Mouse (Mus musculus) kidney, embryonic 14.5 days (tissue): ENCODE results near the gene Fgd6. TPM values are rescaled to one million over a fixed set of nuclear protein-coding genes. Genes with fewer than 3 reads are reported as not detected.

Source experiments
- ATAC-seq: fragments of 200-750 bp; cut with Nextera tagmentation; 2 replicates; pipeline ENCODE4 v1.8.0; 2017; ENCODE audit warnings: moderate number of reproducible peaks, mild to moderate bottlenecking, moderate TSS enrichment, moderate library complexity; ENCODE audit not compliant: low FRiP score, low TSS enrichment
- H3K27ac ChIP-seq: fragments of 300-500 bp; sonication (generic); 2 replicates; pipeline ENCODE4 v1.5.1; 2014; ENCODE audit warnings: low read depth, mild to moderate bottlenecking, low read length, moderate library complexity, mixed read lengths
- H3K27me3 ChIP-seq: fragments of 300-500 bp; sonication (generic); 2 replicates; pipeline ENCODE4 v1.6.1; 2014; ENCODE audit warnings: mild to moderate bottlenecking, low read length; ENCODE audit not compliant: control insufficient read depth, insufficient read depth
- H3K36me3 ChIP-seq: fragments of 300-500 bp; sonication (generic); 2 replicates; pipeline ENCODE4 v1.6.1; 2014; ENCODE audit warnings: low read length, mixed read lengths; ENCODE audit not compliant: control insufficient read depth, insufficient read depth
- H3K4me1 ChIP-seq: fragments of 300-500 bp; sonication (generic); 2 replicates; pipeline ENCODE4 v1.6.1; 2014; ENCODE audit warnings: low read length, mixed read lengths; ENCODE audit not compliant: control insufficient read depth, insufficient read depth
- H3K4me2 ChIP-seq: fragments of 300-500 bp; sonication (generic); replicated peaks from 2 replicates; pipeline ENCODE4 v1.6.1; 2014; ENCODE audit warnings: low read depth, mild to moderate bottlenecking, low read length
- H3K4me3 ChIP-seq: fragments of 300-500 bp; sonication (generic); 2 replicates; pipeline ENCODE4 v1.5.1; 2014; ENCODE audit warnings: mild to moderate bottlenecking, low read length
- H3K9ac ChIP-seq: fragments of 300-500 bp; sonication (generic); 2 replicates; pipeline ENCODE4 v1.6.1; 2014; ENCODE audit warnings: low read depth, mild to moderate bottlenecking, low read length, moderate library complexity
- H3K9me3 ChIP-seq: fragments of 300-500 bp; sonication (generic); 2 replicates; pipeline ENCODE4 v1.6.1; 2016; ENCODE audit warnings: low read length; ENCODE audit not compliant: control insufficient read depth
- WGBS: fragments of 180-500 bp; shearing (Covaris S2); extraction: QIAGEN DNeasy Blood & Tissue Kit; methylation state at CpG from one replicate; pipeline ENCODE4 v1.1.7; 2014; 5-methylcytosine and 5-hydroxymethylcytosine counted together
- polyA plus RNA-seq: library from polyadenylated mRNA; unstranded; fragments of >200 nt; fragmentation: Nextera tagmentation; extraction: Ambion mirVana; gene quantifications from 2 replicates; pipeline ENCODE4 v1.2.1, GENCODE M21; 2014

The Fgd6 gene
- polyA plus RNA-seq, 1 experiment from 2014 or later: 4.3 TPM

- WGBS: 88% methylated on average over 8 of the region's 8 CpGs
- H3K36me3 ChIP-seq: no peaks in the 10 kb centered on the region
- H3K4me1 ChIP-seq: no peaks in the 10 kb centered on the region
- no peak overlapping the region for H3K27ac ChIP-seq
- no peak overlapping the region for H3K4me2 ChIP-seq
- no peak for ATAC-seq
- H3K9ac ChIP-seq: no peak overlapping the region
- H3K27me3 ChIP-seq: no peaks in the 10 kb centered on the region
- no peak overlapping the region for H3K4me3 ChIP-seq
- no peaks in the 10 kb centered on the region for H3K9me3 ChIP-seq
Observed at GRCm38 (mm10) chr10:94133081-94133480, 97.3 kb downstream of the Fgd6 start.

GRCm38 (mm10) chr10:94133674-94134073 lies 97.9 kb downstream of the Fgd6 start:
- WGBS: 89% methylated on average over 7 of the region's 7 CpGs
- no peaks in the 10 kb centered on the region for H3K4me1 ChIP-seq
- no peak overlapping the region; the same call in 1 of the 2 replicates for H3K9ac ChIP-seq
- H3K27me3 ChIP-seq: no peaks in the 10 kb centered on the region
- ATAC-seq: no peak
- H3K36me3 ChIP-seq: no peaks in the 10 kb centered on the region
- H3K4me2 ChIP-seq: no peak overlapping the region
- H3K27ac ChIP-seq: no peak overlapping the region
- no peak overlapping the region for H3K4me3 ChIP-seq
- no peaks in the 10 kb centered on the region for H3K9me3 ChIP-seq

DNA sequence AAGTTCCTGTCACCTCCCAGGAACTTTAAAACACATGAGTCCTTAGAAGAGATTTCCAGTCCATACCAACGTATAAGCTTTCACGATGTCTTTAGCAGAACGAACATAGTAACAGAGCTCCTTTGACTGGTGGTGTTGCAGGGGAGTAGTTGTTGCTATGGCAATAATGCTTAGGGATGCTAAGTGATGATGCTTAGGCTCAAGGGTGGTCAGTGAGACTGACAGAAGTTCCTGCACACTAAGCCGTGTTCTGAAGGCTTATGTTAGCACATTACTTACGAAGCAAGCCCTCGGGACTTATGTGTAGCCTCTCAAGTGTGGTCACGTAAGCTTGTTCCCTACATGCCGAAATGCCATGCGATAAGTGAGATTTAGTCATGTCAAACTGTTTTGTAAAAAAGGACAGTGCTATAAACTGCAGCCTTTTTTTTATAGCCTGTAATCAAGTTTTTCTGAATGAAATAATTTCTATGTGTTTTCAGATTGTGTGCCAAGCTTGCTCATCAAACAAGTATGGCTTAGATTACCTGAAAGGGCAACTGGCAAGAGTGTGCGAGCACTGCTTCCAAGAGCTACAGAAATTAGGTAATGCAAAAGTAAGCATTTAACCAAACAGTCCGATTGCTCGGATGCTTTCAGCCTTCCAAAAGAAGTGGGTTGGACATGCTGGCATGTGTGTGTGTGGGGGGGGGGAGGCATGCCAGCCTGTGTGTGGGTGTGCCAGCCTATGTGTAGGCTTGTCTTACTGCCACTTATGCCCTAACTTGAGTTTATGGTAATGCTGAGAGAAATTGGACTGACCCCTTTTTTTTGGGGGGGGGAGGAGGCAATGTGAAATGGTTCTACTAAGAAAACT lies 99.0 kb downstream of the Fgd6 start:
- WGBS: 91% methylated on average over 12 of the region's 12 CpGs
- Histone ChIP-seq H3K9me3 (no peaks in the 10 kb centered on the region), H3K36me3 (no peaks in the 10 kb centered on the region), H3K27ac (no peak overlapping the region), H3K4me3 (no peak overlapping the region), H3K4me1 (no peaks in the 10 kb centered on the region), H3K9ac (no peak overlapping the region), H3K4me2 (no peak overlapping the region), H3K27me3 (no peaks in the 10 kb centered on the region)
- no peak for ATAC-seq

GRCm38 (mm10) chr10:94138890-94139482 lies 103.2 kb downstream of the Fgd6 start:
- Histone ChIP-seq H3K9ac (no peak overlapping the region), H3K4me3 (no peak overlapping the region), H3K4me1 (no peaks in the 10 kb centered on the region), H3K4me2 (no peak overlapping the region), H3K27ac (no peak overlapping the region), H3K36me3 (peaks cover 3% of the 10 kb centered on the region; the same call in 1 of the 2 replicates), H3K9me3 (no peaks in the 10 kb centered on the region), H3K27me3 (no peaks in the 10 kb centered on the region)
- no peak for ATAC-seq
- WGBS: 89% methylated on average over 10 of the region's 10 CpGs

- Histone ChIP-seq H3K27ac (no peak overlapping the region), H3K9me3 (no peaks in the 10 kb centered on the region), H3K4me2 (no peak overlapping the region), H3K4me3 (no peak overlapping the region), H3K27me3 (no peaks in the 10 kb centered on the region), H3K4me1 (no peaks in the 10 kb centered on the region), H3K9ac (no peak overlapping the region), H3K36me3 (peaks cover 3% of the 10 kb centered on the region; the same call in 1 of the 2 replicates)
- 84% methylated on average over 3 of the region's 3 CpGs for WGBS
- no peak for ATAC-seq
Observed at GRCm38 (mm10) chr10:94140227-94140931, 104.6 kb downstream of the Fgd6 start.

DNA sequence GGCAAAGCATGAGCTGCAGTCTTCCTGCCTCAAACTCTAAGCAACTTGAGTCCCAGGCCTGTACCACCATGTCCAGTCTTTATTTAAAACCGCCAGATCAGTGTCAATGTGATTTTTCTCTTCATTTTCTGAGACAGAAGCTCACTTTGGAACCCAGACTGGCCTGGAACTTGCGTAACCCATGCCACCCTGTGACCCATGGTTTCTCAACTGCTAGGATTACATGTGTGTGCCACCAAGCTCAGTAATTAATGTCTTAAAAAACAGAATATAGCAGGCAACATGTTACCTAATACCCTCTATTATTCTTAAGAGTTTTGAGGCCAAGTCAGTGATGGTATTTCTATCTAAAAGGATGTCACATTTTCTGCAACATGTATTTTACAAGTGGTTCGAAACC lies 106.6 kb downstream of the Fgd6 start:
- Histone ChIP-seq H3K9ac (no peak overlapping the region), H3K27ac (no peak overlapping the region), H3K4me1 (no peaks in the 10 kb centered on the region), H3K4me2 (no peak overlapping the region), H3K27me3 (no peaks in the 10 kb centered on the region), H3K9me3 (no peaks in the 10 kb centered on the region), H3K36me3 (peaks cover 3% of the 10 kb centered on the region; the same call in 1 of the 2 replicates), H3K4me3 (no peak overlapping the region)
- 84% methylated on average over 3 of the region's 3 CpGs for WGBS
- ATAC-seq: no peak

- no peak for ATAC-seq
- Histone ChIP-seq H3K36me3 (peaks cover 3% of the 10 kb centered on the region; the same call in 1 of the 2 replicates), H3K4me1 (peaks cover 7% of the 10 kb centered on the region), H3K4me2 (no peak overlapping the region), H3K4me3 (no peak overlapping the region), H3K27ac (no peak overlapping the region), H3K9me3 (no peaks in the 10 kb centered on the region), H3K27me3 (no peaks in the 10 kb centered on the region), H3K9ac (no peak overlapping the region)
- 69% methylated on average over 5 of the region's 5 CpGs for WGBS
Observed at GRCm38 (mm10) chr10:94144581-94144980, 108.8 kb downstream of the Fgd6 start.

GRCm38 (mm10) chr10:94147391-94147755 lies 111.6 kb downstream of the Fgd6 start:
- Histone ChIP-seq H3K36me3 (no peaks in the 10 kb centered on the region), H3K4me1 (peaks cover 12% of the 10 kb centered on the region), H3K27ac (no peak overlapping the region), H3K4me3 (peak overlapping the region; percentile 93), H3K9me3 (no peaks in the 10 kb centered on the region), H3K27me3 (no peaks in the 10 kb centered on the region), H3K9ac (peak overlapping the region; percentile 92; the same call in 1 of the 2 replicates), H3K4me2 (peak overlapping the region; percentile 56)
- WGBS: 9% methylated on average over 8 of the region's 8 CpGs
- no peak; the same call in 1 of the 2 replicates for ATAC-seq
